Mouse (Mus musculus): ENCODE measurements around the gene Tagln3. TPM values are rescaled to one million over a fixed set of nuclear protein-coding genes. Genes with fewer than 3 reads are reported as not detected.

The Tagln3 gene
- total RNA-seq, 2 experiments from 2014 or later = 2.7 to 3.0 TPM

Other genes starting within 250 kb of the Tagln3 start
- not detected for gene Gm609, start 231.6 kb downstream of the Tagln3 start, total RNA-seq (2021)
- not detected for gene Gm17783, start 192.6 kb downstream of the Tagln3 start, total RNA-seq (2021)
- not detected for gene Slc9c1, start 189.3 kb downstream of the Tagln3 start, total RNA-seq (2021)
- gene Gcsam, start 114.2 kb downstream of the Tagln3 start, total RNA-seq (2021) = under 1 TPM in 1 of 2 experiments, not detected in 1; 0.10 TPM
- under 1 TPM; 0.16 to 0.20 TPM for gene BC016579, start 70.5 kb downstream of the Tagln3 start, total RNA-seq (2021)
- gene Tmprss7, start 30.9 kb downstream of the Tagln3 start, total RNA-seq (2021) = under 1 TPM in 1 of 2 experiments, not detected in 1; 0.13 TPM
- gene Abhd10, start 18.3 kb upstream of the Tagln3 start, total RNA-seq (2021) = 10 to 100 TPM; 17.0 to 28.8 TPM
- gene Phldb2, start 229.0 kb upstream of the Tagln3 start, total RNA-seq (2021) = 10 to 100 TPM; 29.8 to 50.3 TPM

Measured in adrenal gland, postnatal 36 days (tissue).